Mouse (Mus musculus): ENCODE measurements at regions not wholly inside any gene's neighbourhood (a gene's known extent, or its start where the extent isn't known, plus 50 kb on each side); places are given as distances from the start of the nearest gene placed in this dataset.

DNA sequence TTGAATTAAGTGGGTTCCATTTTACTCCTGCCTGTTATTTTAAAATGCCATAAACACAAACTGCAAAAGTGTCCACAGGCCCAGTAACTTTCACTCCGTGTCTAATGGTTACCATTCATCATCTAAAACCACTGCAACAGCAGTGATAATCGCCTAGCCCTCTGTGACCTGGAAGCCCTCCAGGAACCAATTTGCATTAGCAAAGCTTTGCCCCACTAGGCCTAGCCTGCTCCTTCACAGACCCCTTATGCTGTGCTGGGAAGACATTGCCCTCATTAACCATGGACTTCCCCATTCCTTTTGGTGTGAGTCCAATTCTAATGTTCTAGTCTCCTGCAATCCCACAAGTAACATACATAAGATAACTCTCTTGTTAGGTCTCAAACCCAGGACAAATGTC lies 277.3 kb upstream of the Prkd1 start:
- TF ChIP-seq POLR2AphosphoS2 (IDR thresholded peaks at IDR 0.05; ENCODE audit: insufficient read length, low read depth): no peak
- TF ChIP-seq E2F4 (IDR thresholded peaks at IDR 0.05; ENCODE audit: insufficient read depth): no peak
- no peak for TF ChIP-seq TCF12 (IDR thresholded peaks at IDR 0.05; ENCODE audit: insufficient read depth, poor library complexity, severe bottlenecking)
- no peak for TF ChIP-seq MAX (IDR thresholded peaks at IDR 0.05; ENCODE audit: low read depth)
- TF ChIP-seq POLR2A (IDR thresholded peaks at IDR 0.05; ENCODE audit: insufficient read length, low read depth): no peak
- TF ChIP-seq CEBPB (IDR thresholded peaks at IDR 0.05; ENCODE audit: insufficient read depth, poor library complexity, severe bottlenecking): no peak
- TF ChIP-seq REST (IDR thresholded peaks at IDR 0.05; ENCODE audit: insufficient read depth, insufficient read length): no peak
- TF ChIP-seq SRF (IDR thresholded peaks at IDR 0.05; ENCODE audit: control insufficient read depth, insufficient read length, low read depth): no peak
- TF ChIP-seq TCF3 (IDR thresholded peaks at IDR 0.05; ENCODE audit: insufficient read length, low read depth): no peak
- TF ChIP-seq USF1 (IDR thresholded peaks at IDR 0.05; ENCODE audit: low read depth): no peak
- no peak for TF ChIP-seq MYOD1 (IDR thresholded peaks at IDR 0.05; ENCODE audit: control insufficient read depth in 1 of 3, insufficient read length in 2 of 3, low read depth in 2 of 3)
- TF ChIP-seq MYOG (IDR thresholded peaks at IDR 0.05; ENCODE audit: control insufficient read depth in 1 of 3, insufficient read depth in 1 of 3, insufficient read length in 2 of 3, low read depth in 2 of 3): no peak

All from myocyte (in vitro differentiated cells).